Mouse (Mus musculus): Measurements from ENCODE around the gene Stk40. TPM values are rescaled to one million over a fixed set of nuclear protein-coding genes. Genes with fewer than 3 reads are reported as not detected.

Gene Stk40
- polyA plus RNA-seq, 1 experiment from 2014 or later, result 29.6 TPM

DNA sequence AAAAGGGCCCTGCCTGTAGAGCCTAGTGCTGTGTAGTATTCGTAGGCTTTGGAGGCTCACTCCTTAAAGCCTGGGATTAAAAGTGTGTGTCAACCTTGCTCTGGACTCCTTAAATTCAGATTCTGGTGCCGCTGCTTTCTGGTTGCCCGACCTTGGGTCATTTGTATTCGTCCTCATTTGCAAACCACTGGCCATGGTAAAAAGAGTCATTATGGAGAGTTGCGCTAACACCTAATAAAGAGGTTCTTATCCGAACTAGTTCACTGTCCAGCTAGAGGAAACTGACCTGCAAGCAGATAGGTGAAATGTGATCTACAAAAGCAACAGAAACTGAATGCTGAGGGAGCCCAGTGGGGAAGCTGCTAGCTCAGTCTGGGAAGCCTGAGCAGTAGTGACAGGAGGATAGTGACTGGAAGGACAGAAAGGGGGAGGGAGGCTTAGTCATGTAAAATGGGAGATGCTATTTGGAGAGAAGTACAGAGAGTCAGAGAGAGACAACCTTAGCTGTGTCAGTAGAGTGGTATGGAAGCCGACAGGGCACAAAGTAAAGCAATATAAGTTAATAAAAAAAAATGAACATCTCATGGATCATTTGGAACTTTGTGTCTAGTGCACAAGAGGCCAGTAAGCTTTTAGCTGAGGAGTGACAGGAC is 1.5 kb downstream of the Stk40 start:
- 61% methylated on average over 7 of the region's 7 CpGs for WGBS
- H3K4me2 ChIP-seq (ENCODE audit: low read depth, low read length), result peak overlapping the region; percentile 85
- peak overlapping the region; percentile 82 for H3K4me3 ChIP-seq (replicated peaks; ENCODE audit: low read length)
- no peaks in the 10 kb centered on the region for H3K27me3 ChIP-seq (ENCODE audit: control insufficient read depth, insufficient read depth, low read length)
- H3K36me3 ChIP-seq (ENCODE audit: control insufficient read depth, insufficient read depth, low read length), result no peaks in the 10 kb centered on the region
- H3K4me1 ChIP-seq (ENCODE audit: control insufficient read depth, insufficient read depth, low read length), result peaks cover 53% of the 10 kb centered on the region
- no peaks in the 10 kb centered on the region for H3K9me3 ChIP-seq (replicated peaks; ENCODE audit: control insufficient read depth, low read length)
- no peak overlapping the region for H3K27ac ChIP-seq (ENCODE audit: low read length)
- ATAC-seq (ENCODE audit: insufficient read depth, low FRiP score), result no peak
- H3K9ac ChIP-seq (ENCODE audit: low read length), result 0 out of 2 replicates have a peak overlapping the region, but pooled peaks have one; percentile 21

DNA sequence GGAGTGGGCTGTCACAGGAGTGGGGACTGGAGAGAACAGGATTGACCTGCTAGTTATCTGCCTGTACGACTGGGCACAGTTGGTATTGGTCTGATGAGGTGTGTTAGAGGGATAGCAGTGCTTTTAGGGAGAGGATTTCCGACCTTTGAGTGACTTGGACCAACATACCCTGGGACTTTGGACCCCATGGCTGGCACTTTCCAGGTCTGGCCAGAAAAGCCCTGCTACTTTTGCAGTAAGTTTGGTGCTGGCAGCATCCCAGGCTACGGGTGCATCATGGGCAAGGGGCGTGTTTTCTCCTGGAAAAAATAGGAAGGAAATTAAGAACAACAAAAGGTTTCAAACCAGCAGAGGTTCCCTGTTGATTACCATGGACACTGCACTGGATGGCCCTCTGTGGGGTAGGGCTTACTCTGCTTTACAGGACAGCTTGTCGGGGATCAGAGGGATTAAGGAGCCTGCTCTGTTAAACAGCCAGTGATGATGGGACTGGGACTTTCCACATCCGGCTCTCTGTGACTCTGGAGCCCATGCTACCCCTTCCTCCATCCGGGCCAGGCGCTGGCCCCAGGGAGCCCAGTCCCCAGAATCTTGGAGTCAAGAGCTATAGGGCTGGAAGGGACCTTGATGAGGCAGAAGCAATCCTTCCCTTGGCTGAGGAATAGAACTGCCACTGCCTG is 4.4 kb downstream of the Stk40 start:
- H3K9ac ChIP-seq (ENCODE audit: low read length), result peak overlapping the region; percentile 17; the same call in 1 of the 2 replicates
- peaks cover 52% of the 10 kb centered on the region for H3K4me1 ChIP-seq (ENCODE audit: control insufficient read depth, insufficient read depth, low read length)
- H3K36me3 ChIP-seq (ENCODE audit: control insufficient read depth, insufficient read depth, low read length), result no peaks in the 10 kb centered on the region
- ATAC-seq (ENCODE audit: insufficient read depth, low FRiP score), result no peak
- H3K27me3 ChIP-seq (ENCODE audit: control insufficient read depth, insufficient read depth, low read length), result no peaks in the 10 kb centered on the region
- no peak overlapping the region for H3K4me3 ChIP-seq (replicated peaks; ENCODE audit: low read length)
- 61% methylated on average over 8 of the region's 8 CpGs for WGBS
- peak overlapping the region; percentile 26; the same call in 1 of the 2 replicates for H3K27ac ChIP-seq (ENCODE audit: low read length)
- H3K4me2 ChIP-seq (ENCODE audit: low read depth, low read length), result no peak overlapping the region
- no peaks in the 10 kb centered on the region for H3K9me3 ChIP-seq (replicated peaks; ENCODE audit: control insufficient read depth, low read length)

DNA sequence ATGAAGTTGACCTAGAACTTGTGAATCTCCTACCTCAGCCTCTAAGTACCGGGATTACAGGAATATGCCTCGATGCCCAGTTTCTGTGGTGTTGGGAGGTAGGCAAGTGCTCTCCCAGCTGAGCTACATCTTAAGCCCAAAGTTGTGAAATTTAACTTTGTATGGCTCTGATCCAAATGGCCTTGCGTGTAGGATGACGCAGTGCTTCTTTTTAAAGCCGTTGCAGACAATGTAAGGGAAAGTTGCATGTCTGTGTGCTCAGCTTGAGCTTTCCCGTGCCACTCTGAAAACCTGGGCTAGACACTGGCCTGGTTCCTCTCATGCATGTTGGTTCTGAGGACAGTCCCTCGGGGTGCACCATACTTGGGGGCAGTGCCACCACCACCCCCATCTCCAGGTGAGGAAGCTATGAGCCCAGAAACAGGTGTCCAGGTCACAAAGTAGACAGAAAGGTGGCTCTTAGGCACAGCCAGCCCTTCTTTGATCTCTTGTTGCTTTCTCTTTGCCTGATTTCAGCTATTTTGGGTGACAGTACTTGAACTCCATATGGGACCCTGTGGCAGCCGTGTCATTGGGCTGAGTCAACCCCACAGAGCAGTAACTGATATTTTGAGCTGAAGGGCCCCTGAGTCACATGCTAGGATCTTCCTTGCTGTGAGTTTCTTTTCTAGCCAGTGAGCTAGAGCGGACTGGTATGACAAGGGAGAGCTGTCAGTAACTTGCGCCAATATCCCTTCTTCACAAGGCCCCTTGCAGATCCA is 6.0 kb downstream of the Stk40 start:
- WGBS, result 56% methylated on average over 10 of the region's 10 CpGs
- ATAC-seq (ENCODE audit: insufficient read depth, low FRiP score), result no peak
- H3K27me3 ChIP-seq (ENCODE audit: control insufficient read depth, insufficient read depth, low read length), result no peaks in the 10 kb centered on the region
- peak overlapping the region; percentile 89 for H3K27ac ChIP-seq (ENCODE audit: low read length)
- no peaks in the 10 kb centered on the region for H3K36me3 ChIP-seq (ENCODE audit: control insufficient read depth, insufficient read depth, low read length)
- no peaks in the 10 kb centered on the region for H3K9me3 ChIP-seq (replicated peaks; ENCODE audit: control insufficient read depth, low read length)
- peak overlapping the region; percentile 45 for H3K4me2 ChIP-seq (ENCODE audit: low read depth, low read length)
- H3K9ac ChIP-seq (ENCODE audit: low read length), result peak overlapping the region; percentile 66
- peaks cover 55% of the 10 kb centered on the region for H3K4me1 ChIP-seq (ENCODE audit: control insufficient read depth, insufficient read depth, low read length)
- no peak overlapping the region for H3K4me3 ChIP-seq (replicated peaks; ENCODE audit: low read length)

DNA sequence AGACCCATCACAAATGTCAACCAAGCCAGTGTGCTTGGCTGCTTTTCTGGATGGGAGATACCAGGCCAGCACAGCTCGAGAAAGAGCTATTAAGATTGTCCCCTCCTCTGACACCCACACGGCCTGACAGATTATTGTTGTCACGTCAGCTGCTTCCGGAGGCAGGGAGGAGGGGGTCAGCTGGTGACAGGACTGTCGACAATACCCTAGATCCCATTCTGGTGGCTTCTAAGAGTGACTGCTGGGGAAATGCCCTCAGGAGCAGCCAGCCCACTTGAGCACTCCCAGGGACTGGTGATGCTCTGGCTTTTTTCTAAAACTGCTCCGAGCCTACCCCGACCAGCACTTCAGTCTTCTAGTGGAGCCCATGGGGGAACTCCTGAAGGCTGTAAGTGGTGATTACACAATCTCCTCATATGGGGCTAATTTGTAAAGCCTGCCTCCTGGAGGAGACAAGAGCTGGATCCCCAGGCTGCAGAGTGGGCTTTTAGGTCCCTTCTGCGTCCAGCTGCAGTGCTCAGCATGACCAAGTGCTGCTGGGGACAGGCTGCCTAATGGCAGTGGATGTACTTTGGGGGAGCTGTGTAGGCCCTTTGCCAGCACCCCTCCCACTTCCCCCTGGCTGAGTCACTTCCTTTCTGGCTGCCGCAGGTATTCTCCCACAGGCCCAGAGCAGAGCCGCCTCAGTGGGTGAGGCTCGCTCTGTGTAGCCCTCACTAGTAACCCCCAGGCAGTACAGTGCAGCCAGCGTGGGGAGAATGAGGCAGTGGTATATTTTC is 6.8 kb downstream of the Stk40 start:
- no peaks in the 10 kb centered on the region for H3K36me3 ChIP-seq (ENCODE audit: control insufficient read depth, insufficient read depth, low read length)
- H3K27ac ChIP-seq (ENCODE audit: low read length), result peak overlapping the region; percentile 89
- H3K9me3 ChIP-seq (replicated peaks; ENCODE audit: control insufficient read depth, low read length), result no peaks in the 10 kb centered on the region
- no peaks in the 10 kb centered on the region for H3K27me3 ChIP-seq (ENCODE audit: control insufficient read depth, insufficient read depth, low read length)
- peaks cover 48% of the 10 kb centered on the region for H3K4me1 ChIP-seq (ENCODE audit: control insufficient read depth, insufficient read depth, low read length)
- H3K9ac ChIP-seq (ENCODE audit: low read length), result peak overlapping the region; percentile 66
- WGBS, result 14% methylated on average over 12 of the region's 12 CpGs
- H3K4me2 ChIP-seq (ENCODE audit: low read depth, low read length), result peak overlapping the region; percentile 45
- ATAC-seq (ENCODE audit: insufficient read depth, low FRiP score), result peak; percentile 89
- 0 out of 2 replicates have a peak overlapping the region, but pooled peaks have one; percentile 14 for H3K4me3 ChIP-seq (replicated peaks; ENCODE audit: low read length)

DNA sequence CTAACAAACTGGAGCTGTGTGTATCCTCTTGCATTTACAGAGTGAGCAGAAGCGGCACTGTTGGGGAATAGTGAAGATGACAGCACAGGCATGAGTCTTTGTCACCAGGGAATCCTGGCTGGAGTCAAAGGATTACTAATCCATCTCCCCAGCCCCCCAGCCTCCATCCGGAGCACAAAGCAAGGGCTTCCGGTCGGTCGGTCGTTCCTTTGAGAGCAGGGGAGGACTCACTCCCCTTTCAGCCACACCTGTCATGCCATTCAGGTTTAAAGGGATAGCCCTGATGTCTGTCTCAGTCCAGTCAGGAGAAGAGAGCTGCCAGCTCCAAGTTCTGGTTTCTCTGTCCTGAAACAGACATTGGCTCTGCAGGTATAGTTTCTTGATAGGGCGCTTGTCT is 7.4 kb downstream of the Stk40 start:
- Histone ChIP-seq H3K27ac (ENCODE audit: low read length) (peak overlapping the region; percentile 89), H3K36me3 (ENCODE audit: control insufficient read depth, insufficient read depth, low read length) (no peaks in the 10 kb centered on the region), H3K9me3 (replicated peaks; ENCODE audit: control insufficient read depth, low read length) (no peaks in the 10 kb centered on the region), H3K9ac (ENCODE audit: low read length) (peak overlapping the region; percentile 66), H3K4me3 (replicated peaks; ENCODE audit: low read length) (0 out of 2 replicates have a peak overlapping the region, but pooled peaks have one; percentile 14), H3K4me2 (ENCODE audit: low read depth, low read length) (peak overlapping the region; percentile 45), H3K27me3 (ENCODE audit: control insufficient read depth, insufficient read depth, low read length) (no peaks in the 10 kb centered on the region), H3K4me1 (ENCODE audit: control insufficient read depth, insufficient read depth, low read length) (peaks cover 50% of the 10 kb centered on the region)
- no peak; the same call in 1 of the 2 replicates for ATAC-seq (ENCODE audit: insufficient read depth, low FRiP score)
- WGBS, result 25% methylated on average over 7 of the region's 7 CpGs

DNA sequence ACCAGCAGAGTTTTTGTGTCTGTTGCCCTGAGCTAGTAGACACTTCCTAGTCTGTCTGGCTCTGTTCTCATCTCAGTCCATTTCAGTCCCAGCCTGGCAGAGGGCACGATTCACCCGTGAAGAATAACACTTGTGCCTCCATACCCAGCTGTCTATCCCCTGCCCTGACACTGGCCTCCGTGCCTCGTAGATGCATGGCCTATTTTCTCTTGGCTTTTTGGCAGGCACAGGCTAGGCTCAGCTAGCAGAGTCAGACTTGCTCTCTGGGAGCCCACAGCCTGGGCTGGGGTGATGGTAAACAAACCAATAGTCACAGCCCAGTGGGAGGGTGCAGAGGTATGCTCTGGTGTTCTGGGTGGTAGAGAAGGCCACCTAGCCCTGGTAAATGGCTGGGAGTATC is 9.5 kb downstream of the Stk40 start:
- no peaks in the 10 kb centered on the region for H3K36me3 ChIP-seq (ENCODE audit: control insufficient read depth, insufficient read depth, low read length)
- 73% methylated on average over 4 of the region's 4 CpGs for WGBS
- H3K4me3 ChIP-seq (replicated peaks; ENCODE audit: low read length), result no peak overlapping the region
- ATAC-seq (ENCODE audit: insufficient read depth, low FRiP score), result no peak
- H3K4me1 ChIP-seq (ENCODE audit: control insufficient read depth, insufficient read depth, low read length), result peaks cover 41% of the 10 kb centered on the region
- H3K27me3 ChIP-seq (ENCODE audit: control insufficient read depth, insufficient read depth, low read length), result no peaks in the 10 kb centered on the region
- H3K4me2 ChIP-seq (ENCODE audit: low read depth, low read length), result no peak overlapping the region
- H3K27ac ChIP-seq (ENCODE audit: low read length), result no peak overlapping the region
- H3K9ac ChIP-seq (ENCODE audit: low read length), result no peak overlapping the region
- H3K9me3 ChIP-seq (replicated peaks; ENCODE audit: control insufficient read depth, low read length), result no peaks in the 10 kb centered on the region

DNA sequence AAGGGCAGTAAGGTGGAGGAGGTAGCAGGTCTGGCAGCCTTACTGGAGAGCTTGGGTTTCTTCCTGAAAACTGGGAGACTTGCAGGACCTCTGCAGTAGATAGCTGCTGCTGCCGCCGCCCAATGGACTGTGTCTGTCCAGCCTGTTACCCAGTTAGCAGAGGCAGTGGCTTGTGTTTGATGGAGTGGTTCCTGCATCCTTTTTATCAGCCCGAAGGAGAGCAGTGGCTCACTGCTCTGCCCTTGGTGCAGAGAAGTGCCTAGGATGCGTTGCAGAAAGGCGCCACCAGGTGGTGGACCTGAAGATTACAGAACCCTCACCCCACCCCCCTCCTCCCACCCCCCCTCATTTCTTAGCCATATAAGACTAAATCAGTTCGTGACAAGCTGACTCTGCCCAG is 10.2 kb downstream of the Stk40 start:
- Histone ChIP-seq H3K36me3 (ENCODE audit: control insufficient read depth, insufficient read depth, low read length) (no peaks in the 10 kb centered on the region), H3K9me3 (replicated peaks; ENCODE audit: control insufficient read depth, low read length) (no peaks in the 10 kb centered on the region), H3K4me2 (ENCODE audit: low read depth, low read length) (no peak overlapping the region), H3K27ac (ENCODE audit: low read length) (no peak overlapping the region), H3K27me3 (ENCODE audit: control insufficient read depth, insufficient read depth, low read length) (no peaks in the 10 kb centered on the region), H3K9ac (ENCODE audit: low read length) (0 out of 2 replicates have a peak overlapping the region, but pooled peaks have one; percentile 7), H3K4me3 (replicated peaks; ENCODE audit: low read length) (no peak overlapping the region), H3K4me1 (ENCODE audit: control insufficient read depth, insufficient read depth, low read length) (peaks cover 34% of the 10 kb centered on the region)
- ATAC-seq (ENCODE audit: insufficient read depth, low FRiP score), result no peak
- WGBS, result 27% methylated on average over 6 of the region's 6 CpGs

DNA sequence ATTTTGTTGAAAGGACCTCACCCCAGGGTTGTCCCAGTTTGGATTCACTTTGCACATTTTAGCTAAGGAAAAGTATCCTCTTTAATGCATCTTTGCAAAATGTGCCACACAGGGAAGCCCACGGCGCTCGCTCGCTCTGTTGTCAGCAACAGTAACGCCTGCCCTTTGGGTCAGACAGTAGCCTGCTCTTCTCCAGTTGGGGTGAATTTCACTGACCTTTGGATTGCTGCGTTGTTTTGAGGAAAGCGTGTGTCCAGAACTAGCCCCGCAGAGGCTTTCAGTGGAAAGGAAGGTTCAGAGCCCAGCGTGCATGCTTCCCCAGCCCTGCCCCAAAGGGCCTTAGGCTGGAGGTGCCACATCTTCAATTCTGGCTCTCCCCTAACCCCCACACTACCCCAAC is 11.7 kb downstream of the Stk40 start:
- WGBS, result 80% methylated on average over 9 of the region's 9 CpGs
- Histone ChIP-seq H3K4me1 (ENCODE audit: control insufficient read depth, insufficient read depth, low read length) (peaks cover 22% of the 10 kb centered on the region), H3K9ac (ENCODE audit: low read length) (no peak overlapping the region), H3K4me3 (replicated peaks; ENCODE audit: low read length) (no peak overlapping the region), H3K9me3 (replicated peaks; ENCODE audit: control insufficient read depth, low read length) (no peaks in the 10 kb centered on the region), H3K27me3 (ENCODE audit: control insufficient read depth, insufficient read depth, low read length) (no peaks in the 10 kb centered on the region), H3K36me3 (ENCODE audit: control insufficient read depth, insufficient read depth, low read length) (no peaks in the 10 kb centered on the region), H3K27ac (ENCODE audit: low read length) (peak overlapping the region; percentile 12; the same call in 1 of the 2 replicates), H3K4me2 (ENCODE audit: low read depth, low read length) (no peak overlapping the region)
- no peak for ATAC-seq (ENCODE audit: insufficient read depth, low FRiP score)
